Mouse (Mus musculus): ENCODE data around the gene Gm12789. TPM values are rescaled to one million over a fixed set of nuclear protein-coding genes. Genes with fewer than 3 reads are reported as not detected.
A peak's percentile ranks its signal among the peaks of the same experiment; 100 is the strongest.
"Not testable (repeated sequence)": the region's sequence is repeated elsewhere in the genome, so short reads cannot be mapped to it uniquely, and the experiment has no call there.

The Gm12789 gene
- polyA plus RNA-seq (2015; fragmentation: Nextera tagmentation; extraction: Ambion mirVana), result not detected in 2 replicates

GRCm38 (mm10) chr4:101986326-101986725 lies at the start of gene Gm12789:
TSS of gene Gm12789 (plus strand) at chr4:101986626.
- WGBS, result 92% methylated on average over 2 of the region's 2 CpGs
- ATAC-seq (ENCODE audit: low FRiP score), result not testable (repeated sequence)

DNA sequence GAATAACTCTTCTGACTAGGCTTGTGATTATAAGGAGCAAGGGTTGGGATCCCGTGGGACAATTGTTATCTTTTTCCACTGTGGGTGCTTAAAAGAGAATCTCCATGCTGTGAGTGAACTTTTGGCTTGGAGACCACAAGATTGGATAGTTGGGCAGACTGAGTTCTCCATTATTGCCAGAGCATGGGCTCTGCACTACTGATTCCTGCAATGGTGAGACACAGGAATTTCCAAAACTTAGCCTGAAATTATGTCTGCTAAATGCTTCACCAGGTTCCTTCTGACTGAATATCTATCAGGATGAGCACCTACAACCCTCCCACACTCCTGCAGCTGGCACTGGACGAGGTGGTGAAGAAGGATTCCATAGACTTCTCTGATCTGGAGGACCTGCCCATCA lies 46.3 kb upstream of the Gm12789 start, which contains the start of gene Gm12794:
TSS of gene Gm12794 (plus strand) at position 301 of the 400 bp plus-strand sequence.
- not testable (repeated sequence) for H3K27me3 ChIP-seq; H3K27ac ChIP-seq; ATAC-seq (ENCODE audit: low FRiP score); H3K4me2 ChIP-seq; H3K4me1 ChIP-seq (replicated peaks); H3K4me3 ChIP-seq; H3K9me3 ChIP-seq; H3K9ac ChIP-seq; H3K36me3 ChIP-seq
- 90% methylated on average over 2 of the region's 2 CpGs for WGBS

More at GRCm38 (mm10) chr4:101986326-101986725, at the start of gene Gm12789:
- not testable (repeated sequence) for H3K27me3 ChIP-seq; H3K36me3 ChIP-seq; H3K27ac ChIP-seq; H3K4me1 ChIP-seq (replicated peaks); H3K4me3 ChIP-seq; H3K9me3 ChIP-seq; H3K4me2 ChIP-seq; H3K9ac ChIP-seq

DNA sequence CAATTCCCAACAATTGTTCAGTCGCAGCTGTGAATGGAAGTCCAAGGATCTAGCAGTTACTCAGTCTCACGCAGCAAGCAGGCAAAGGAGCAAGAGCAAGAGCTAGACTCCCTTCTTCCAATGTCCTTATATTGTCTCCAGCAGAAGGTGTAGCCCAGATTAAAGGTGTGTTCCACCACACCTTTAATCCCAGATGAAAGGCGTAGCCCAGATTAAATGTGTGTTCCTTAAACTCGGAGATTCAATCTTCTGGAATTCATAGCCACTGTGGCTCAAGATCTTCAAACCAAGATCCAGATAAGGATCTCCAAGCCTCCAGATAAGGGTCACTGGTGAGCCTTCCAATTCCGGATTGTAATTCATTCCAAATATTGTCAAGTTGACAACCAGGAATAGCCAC lies 5.5 kb upstream of the Gm12789 start, which contains the start of gene Gm12790:
TSS of gene Gm12790 (minus strand) at position 101 of the 400 bp plus-strand sequence.
- H3K36me3 ChIP-seq; H3K27me3 ChIP-seq; H3K4me1 ChIP-seq (replicated peaks); H3K4me3 ChIP-seq; H3K9ac ChIP-seq; H3K9me3 ChIP-seq; H3K27ac ChIP-seq; H3K4me2 ChIP-seq; ATAC-seq (ENCODE audit: low FRiP score): not testable (repeated sequence)
- WGBS, result 94% methylated on average over 1 of the region's 5 CpGs

GRCm38 (mm10) chr4:101985678-101986077 lies 748 bp upstream of the Gm12789 start:
- Histone ChIP-seq H3K4me2 (no peak overlapping the region), H3K36me3 (no peaks in the 10 kb centered on the region), H3K4me3 (no peak overlapping the region), H3K9me3 (no peaks in the 10 kb centered on the region), H3K4me1 (replicated peaks) (no peaks in the 10 kb centered on the region), H3K27me3 (no peaks in the 10 kb centered on the region), H3K9ac (no peak overlapping the region), H3K27ac (no peak overlapping the region)
- 90% methylated on average over 5 of the region's 5 CpGs for WGBS
- no peak for ATAC-seq (ENCODE audit: low FRiP score)

GRCm38 (mm10) chr4:101997426-101997825 lies 11.0 kb downstream of the Gm12789 start:
- Histone ChIP-seq H3K9ac (no peak overlapping the region), H3K4me2 (no peak overlapping the region), H3K4me1 (replicated peaks) (no peaks in the 10 kb centered on the region), H3K4me3 (no peak overlapping the region), H3K9me3 (no peaks in the 10 kb centered on the region), H3K27me3 (no peaks in the 10 kb centered on the region), H3K36me3 (no peaks in the 10 kb centered on the region), H3K27ac (no peak overlapping the region)
- ATAC-seq (ENCODE audit: low FRiP score), result no peak
- WGBS, result 92% methylated on average over 5 of the region's 5 CpGs

DNA sequence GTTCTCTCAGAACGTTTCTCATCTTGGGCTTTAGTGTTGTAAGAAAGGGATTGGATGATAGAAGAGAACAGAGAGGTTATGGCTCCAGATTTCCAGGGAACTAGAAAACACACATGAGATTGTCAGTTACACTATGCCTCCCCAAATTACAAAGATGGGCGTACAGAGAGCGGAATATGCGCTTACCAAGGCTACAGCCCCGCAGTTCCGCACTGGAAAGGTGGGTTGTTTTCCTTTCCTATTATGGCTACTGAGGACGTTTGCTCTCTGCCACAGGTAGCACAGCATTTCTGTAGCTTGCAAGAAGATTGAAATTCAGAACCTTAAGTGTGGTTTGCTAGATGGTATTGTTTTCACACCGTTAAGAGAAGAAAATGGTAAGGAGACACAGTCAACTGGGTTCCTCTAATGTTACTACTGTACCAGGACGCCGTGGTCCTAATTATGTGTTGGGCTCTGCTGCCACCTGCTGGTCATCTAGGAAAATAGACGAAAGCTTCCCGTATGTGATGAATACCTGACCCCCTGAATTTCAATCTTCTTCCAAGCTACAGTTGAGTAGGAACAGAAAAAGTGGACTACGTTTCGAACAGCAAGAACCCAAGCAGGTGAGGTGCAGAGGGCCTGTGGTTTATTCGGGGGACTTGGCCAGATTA lies 12.0 kb downstream of the Gm12789 start:
- H3K36me3 ChIP-seq, result no peaks in the 10 kb centered on the region
- no peak overlapping the region for H3K4me3 ChIP-seq
- peak; percentile 90 for ATAC-seq (ENCODE audit: low FRiP score)
- no peak overlapping the region for H3K9ac ChIP-seq
- no peaks in the 10 kb centered on the region for H3K27me3 ChIP-seq
- WGBS, result 43% methylated on average over 15 of the region's 15 CpGs
- no peaks in the 10 kb centered on the region for H3K4me1 ChIP-seq (replicated peaks)
- H3K9me3 ChIP-seq, result no peaks in the 10 kb centered on the region
- no peak overlapping the region for H3K27ac ChIP-seq
- H3K4me2 ChIP-seq, result no peak overlapping the region

DNA sequence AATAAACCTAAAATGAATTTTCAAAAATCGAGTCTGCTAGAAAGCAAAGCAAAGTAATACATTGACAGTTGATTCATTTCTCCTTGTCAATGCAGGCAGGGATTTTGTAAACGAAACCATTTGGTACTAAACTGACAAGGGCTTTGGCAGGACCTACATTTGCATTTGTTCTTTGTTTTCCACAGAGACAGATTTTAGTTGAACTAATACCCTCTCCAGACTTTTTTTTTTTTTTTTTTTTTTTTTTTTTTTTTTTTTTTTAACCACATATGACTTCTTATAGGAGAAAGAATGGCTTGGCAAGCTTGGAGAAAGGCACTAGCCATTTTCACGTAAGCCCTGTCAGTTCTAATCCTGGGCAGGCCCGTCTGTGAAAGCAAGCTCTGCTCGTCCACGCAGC lies 40.2 kb downstream of the Gm12789 start:
- Histone ChIP-seq H3K4me1 (replicated peaks) (no peaks in the 10 kb centered on the region), H3K9me3 (no peaks in the 10 kb centered on the region), H3K27ac (no peak overlapping the region), H3K27me3 (no peaks in the 10 kb centered on the region), H3K4me3 (no peak overlapping the region), H3K9ac (no peak overlapping the region), H3K4me2 (no peak overlapping the region), H3K36me3 (no peaks in the 10 kb centered on the region)
- no peak for ATAC-seq (ENCODE audit: low FRiP score)
- WGBS, result 90% methylated on average over 6 of the region's 6 CpGs

Other genes with a start within 250 kb of the Gm12789 start
- not detected in 2 replicates for gene B020004J07Rik, start 142.6 kb upstream of the Gm12789 start, polyA plus RNA-seq (2015; fragmentation: Nextera tagmentation; extraction: Ambion mirVana)
- not detected in 2 replicates for gene C130073F10Rik, start 92.8 kb upstream of the Gm12789 start, polyA plus RNA-seq (2015; fragmentation: Nextera tagmentation; extraction: Ambion mirVana)
- not detected in 2 replicates for gene Gm12800, start 77.5 kb upstream of the Gm12789 start, polyA plus RNA-seq (2015; fragmentation: Nextera tagmentation; extraction: Ambion mirVana)
- not detected in 2 replicates for gene Gm12794, start 46.2 kb upstream of the Gm12789 start, polyA plus RNA-seq (2015; fragmentation: Nextera tagmentation; extraction: Ambion mirVana)
- gene Gm12790, start 5.6 kb upstream of the Gm12789 start, polyA plus RNA-seq (2015; fragmentation: Nextera tagmentation; extraction: Ambion mirVana), result not detected in 2 replicates
- gene Pde4b, start 100.9 kb downstream of the Gm12789 start, polyA plus RNA-seq (2015; fragmentation: Nextera tagmentation; extraction: Ambion mirVana), result 26.0 and 27.0 TPM in 2 replicates